Mouse (Mus musculus) ES-E14 (cell line): ENCODE data around the gene Cd34.

Source experiments
- CHD2 ChIP-seq: IDR thresholded peaks from 2 replicates; pipeline ENCODE4 v1.6.1; 2014; ENCODE audit warnings: mild to moderate bottlenecking, low read depth, low read length, inconsistent platforms
- HCFC1 ChIP-seq: IDR thresholded peaks from 2 replicates; pipeline ENCODE4 v1.6.1; 2012; ENCODE audit warnings: low read length, inconsistent platforms, borderline replicate concordance; ENCODE audit not compliant: insufficient read depth
- ZNF384 ChIP-seq: IDR thresholded peaks from 2 replicates; pipeline ENCODE4 v1.6.1; 2012; ENCODE audit warnings: low read depth, low read length, inconsistent platforms

DNA sequence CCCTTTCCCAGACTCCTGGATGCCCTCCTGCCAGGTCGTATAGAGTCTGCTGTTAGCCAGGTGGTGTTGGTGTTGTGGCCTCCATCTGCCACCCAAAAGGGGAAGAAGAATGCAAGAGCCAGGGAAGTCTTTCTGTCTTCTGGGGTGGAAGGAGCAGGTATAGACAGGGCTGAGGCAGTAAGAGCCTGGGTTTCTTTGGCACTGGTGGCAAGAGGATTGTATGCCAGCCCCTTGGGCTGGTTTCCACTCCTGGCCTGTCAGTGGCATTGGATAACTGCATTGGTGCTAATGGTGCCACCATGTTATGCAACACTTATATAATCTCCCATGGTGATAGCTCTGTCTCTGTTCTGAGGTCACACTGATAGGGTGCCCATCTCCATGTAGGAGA, 38.7 kb downstream of the Cd34 start:
- TF ChIP-seq CHD2 = no peak
- no peak for TF ChIP-seq HCFC1
- no peak for TF ChIP-seq ZNF384
